Mouse (Mus musculus): ENCODE measurements around the gene Foxg1.

GRCm38 (mm10) chr12:49390926-49391304, 8.5 kb downstream of the Foxg1 start:
- TF ChIP-seq CTCF (IDR thresholded peaks at IDR 0.05; ENCODE audit: insufficient read depth, low read length) (no peak), POLR2A (IDR thresholded peaks at IDR 0.05; ENCODE audit: borderline replicate concordance, extremely low read depth, low read depth, low read length) (no peak)
